Mouse (Mus musculus) thymus, adult 18-20 months (tissue): ENCODE data around the gene 4930432K21Rik.
A peak's percentile ranks its signal among the peaks of the same experiment; 100 is the strongest.

ENCODE experiments used
- DNase-seq, 2 experiments: peaks; one replicate each; pipeline ENCODE4 v3.0.0; 2022; ENCODE audit warnings: mixed read lengths in 2 of 2

Gene 4930432K21Rik

DNA sequence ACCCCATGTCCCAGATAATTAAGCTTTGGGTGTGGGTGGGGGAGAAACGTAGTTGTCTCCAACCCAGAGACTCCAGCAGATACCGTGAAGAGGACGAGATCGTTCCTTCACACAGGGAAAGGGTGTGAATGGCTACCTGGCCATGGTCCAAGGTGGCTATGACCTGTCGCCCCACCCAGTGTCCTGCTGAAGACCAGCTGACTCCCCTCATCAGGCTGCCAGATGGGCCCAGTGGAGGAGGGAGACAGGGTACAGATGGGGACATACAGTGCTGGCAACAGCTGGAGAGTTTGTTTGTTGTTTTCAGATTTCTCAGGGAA lies 666 bp downstream of the 4930432K21Rik start:
- DNase-seq = no peak

DNA sequence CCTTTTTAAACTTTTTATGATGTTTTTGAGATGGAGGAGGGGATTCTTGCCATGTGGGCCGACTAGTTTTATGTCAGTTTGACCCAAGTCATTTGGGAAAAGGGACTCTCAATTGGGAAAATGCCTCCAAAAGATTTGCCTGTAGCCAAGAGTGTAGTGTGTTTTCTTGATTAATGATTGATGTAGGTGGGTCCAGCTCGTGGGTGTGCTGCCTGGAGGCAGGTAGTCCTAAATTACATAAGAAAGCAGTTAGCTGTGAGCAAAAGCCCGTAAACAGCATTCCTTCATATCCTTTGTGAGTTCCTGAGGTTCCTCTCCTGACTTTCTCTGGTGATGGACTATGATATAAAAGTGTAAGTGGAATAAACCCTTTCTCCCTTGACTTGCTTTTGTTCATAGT lies 1.4 kb downstream of the 4930432K21Rik start:
- DNase-seq = no peak

DNA sequence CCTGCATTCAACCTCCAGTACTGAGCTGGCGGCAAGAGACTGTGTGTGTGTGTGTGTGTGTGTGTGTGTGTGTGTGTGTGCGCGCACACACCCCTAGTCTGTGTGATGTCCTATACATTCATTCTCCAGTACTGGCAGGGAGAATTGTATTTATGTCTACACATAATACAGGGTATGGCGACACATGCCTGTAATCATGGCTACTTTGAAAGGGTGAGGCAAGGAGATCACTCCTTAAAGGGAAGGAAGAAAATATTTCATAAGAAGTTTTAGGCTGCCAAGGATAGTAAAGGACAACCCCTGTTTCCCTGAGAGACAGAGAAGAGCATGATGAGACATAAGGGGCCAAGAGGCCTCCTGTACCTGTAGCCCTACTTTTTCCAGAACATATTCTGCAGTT lies 9.8 kb downstream of the 4930432K21Rik start:
- no peak for DNase-seq

DNA sequence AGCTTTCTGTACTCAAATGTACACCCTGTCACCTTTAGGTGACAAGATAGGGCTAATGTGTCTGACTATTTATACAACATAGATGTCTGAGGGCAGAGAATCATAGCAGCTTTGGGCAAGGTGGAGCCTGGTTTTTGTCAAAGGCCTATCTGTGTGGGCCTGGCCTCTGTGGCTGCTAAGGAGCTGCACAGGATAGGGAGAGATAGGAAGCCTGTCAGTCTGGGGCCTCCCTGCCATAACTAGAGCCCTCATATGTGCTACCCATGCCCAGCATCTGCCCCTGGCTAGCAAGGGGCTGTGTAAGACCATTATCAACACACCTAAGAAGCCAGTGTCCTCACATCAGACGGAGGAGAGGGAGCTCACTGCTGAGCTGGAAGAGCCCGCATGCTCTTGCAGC lies 19.9 kb downstream of the 4930432K21Rik start:
- no peak for DNase-seq

DNA sequence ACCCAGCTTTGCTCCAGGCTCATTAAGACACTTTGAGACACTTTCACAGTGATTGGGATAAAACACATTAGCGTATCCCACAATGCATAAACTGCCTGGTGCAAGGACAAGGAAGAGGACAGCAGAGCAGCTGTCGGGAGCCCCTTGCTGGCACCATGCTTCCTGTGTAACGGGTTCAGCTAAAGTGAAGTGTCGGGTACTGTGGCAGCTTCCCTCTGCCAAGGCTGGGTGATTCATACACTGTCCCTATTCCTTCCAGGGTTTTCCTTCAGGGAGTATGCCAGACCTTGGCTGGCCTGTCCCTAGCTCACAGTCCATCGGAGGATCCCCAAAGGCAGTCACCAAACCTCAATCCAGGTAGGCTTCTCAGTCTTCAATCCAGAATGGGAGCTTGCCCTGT lies 22.3 kb downstream of the 4930432K21Rik start:
- DNase-seq = no peak

DNA sequence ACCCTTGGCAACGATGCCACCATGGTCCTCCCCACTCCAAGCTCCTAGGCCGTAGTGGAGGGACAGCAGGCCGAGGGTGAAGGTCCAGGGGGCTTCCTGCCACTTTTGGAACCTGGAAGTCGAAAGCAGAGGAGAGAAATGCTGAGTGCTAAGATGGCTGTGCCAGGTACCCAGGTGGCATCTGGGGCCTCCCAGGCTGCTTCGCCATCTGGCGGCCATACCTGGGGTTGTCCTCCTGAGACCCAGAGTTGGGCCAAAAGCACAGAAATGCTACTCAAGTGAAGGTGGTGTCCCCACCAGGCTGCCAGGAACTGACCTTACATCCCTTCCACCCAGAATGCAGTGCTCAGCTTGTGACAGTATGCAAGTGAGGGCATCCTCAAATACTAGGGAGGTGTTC lies 26.0 kb downstream of the 4930432K21Rik start:
- no peak for DNase-seq

DNA sequence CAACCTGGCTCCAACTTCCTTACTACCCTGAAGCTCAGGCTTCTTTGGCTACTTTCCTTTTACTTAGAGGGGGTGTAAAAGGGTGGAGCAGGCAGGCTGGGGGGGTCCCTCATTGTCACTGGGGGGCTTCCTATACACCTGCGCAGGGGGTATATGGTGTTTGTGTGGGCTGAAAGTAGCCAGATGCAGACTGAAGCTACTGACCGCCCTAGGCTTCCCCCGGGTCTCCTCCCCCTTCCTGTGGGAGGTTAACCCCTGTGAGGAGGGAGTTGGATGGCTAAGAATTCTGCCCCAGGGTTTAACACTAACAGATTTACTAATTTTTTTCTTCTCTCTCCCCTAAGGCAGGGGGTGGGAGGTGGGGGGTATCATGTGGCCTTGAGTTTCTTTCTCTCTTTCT lies 28.7 kb downstream of the 4930432K21Rik start:
- DNase-seq = no peak

DNA sequence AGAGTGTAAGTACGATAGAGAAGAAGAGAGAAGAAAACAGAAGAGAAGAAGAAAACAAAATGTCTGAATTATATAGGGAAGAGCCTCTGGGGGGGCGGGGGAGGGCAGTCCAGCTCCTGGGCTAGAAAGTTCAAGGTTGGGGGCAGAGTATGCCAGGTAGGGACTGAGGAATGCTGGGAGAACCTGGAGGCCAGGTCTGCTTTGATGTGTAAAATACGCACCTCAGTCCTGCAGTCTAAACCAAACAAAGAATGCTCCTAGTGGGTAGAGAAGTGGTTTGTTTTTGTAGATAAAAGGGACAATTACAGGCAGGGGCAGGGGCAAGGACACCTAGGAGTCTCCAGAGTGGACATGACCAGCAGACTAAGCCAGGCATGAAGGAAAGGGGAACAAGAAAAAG lies 29.6 kb downstream of the 4930432K21Rik start:
- DNase-seq = no peak

DNA sequence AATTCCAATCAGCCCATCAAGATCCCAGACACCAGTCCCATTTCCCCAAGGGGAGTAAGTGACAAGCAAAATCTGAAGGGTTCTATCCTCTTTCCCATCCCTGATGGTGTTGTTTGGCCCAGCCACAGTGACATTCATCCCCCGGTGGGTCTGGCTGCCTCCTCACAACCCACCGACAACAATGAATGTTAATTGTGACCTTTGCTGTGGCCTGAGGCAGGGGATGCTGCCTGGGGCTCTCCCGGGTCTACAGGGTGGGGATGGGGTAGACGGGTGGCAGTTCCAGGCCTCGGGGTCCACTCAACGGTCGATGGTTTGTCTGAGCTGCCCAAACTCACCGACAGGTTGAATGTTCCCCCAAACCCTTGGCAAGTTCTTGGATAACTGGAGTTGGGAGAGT lies 30.8 kb downstream of the 4930432K21Rik start:
- DNase-seq = no peak

DNA sequence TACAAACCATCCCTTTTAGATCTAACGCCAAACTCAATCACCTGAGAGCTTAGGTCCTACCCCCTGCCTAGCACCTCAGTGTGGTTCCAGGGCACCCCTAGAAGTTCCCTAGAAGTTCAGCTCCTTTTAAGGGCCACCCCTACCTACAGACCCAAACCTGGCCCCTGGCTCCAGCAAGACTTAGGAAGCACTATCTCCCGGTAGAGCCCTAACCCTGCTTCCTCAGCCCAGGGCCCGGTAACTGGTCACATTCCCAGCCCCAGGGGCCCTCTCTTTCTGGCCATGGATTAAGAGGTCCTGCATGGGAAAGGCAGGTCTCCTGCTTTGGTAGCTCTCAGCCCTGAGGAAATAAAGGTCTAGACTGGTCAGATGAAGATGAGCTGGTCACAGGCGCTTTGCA lies 32.1 kb downstream of the 4930432K21Rik start:
- DNase-seq = no peak

DNA sequence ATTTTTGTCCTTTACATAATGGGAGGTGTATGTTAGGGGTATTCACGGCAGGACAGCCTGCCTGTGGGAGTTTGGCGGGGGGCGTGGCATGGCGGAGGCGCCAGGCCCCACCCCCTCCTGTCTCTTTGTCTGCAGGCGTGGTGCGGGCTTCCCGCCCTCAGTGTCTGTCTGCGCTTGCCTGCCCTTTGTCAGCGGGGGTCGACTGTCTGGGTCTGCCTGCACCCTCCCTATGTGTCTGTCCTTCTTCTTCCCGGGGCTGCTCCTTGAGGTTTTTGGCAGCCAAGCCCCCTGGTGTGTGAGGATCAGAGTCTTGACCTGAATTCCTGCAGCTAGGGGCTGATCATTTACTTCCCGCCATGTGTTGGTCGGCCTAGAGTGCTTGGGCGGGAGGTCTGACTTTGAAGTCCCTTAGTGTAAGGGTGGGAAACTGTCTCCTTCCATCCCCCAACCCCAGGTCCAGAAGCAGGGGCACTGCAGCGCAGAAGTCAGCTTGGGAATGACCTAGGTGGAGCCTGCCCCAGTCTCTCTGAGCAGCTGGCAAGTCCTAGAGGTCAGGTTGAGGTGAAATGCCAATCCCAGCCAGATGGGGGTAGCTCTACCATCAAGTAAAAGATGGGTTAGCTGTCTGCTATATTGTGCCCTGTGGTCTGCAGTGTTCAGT lies 32.8 kb downstream of the 4930432K21Rik start:
- DNase-seq = peak; percentile 64

DNA sequence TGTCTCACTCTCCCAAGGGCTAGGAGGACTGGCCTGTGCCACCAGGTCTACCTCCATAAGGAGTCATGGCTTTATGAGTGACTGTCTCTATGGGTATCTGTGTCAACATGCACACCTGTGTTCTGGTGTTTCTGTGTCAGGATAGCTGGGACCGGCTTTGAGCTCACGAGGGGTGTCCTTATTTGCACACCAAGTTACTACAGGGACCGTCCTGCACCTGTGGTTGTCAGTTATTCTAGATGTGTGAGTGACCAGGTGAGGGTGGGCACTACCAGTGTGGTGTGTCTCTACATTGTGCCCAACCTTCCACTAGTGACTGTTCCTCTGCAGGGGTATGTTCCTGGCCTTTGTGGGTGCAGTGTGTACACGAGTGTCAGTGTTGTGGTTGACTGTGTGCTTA lies 35.0 kb downstream of the 4930432K21Rik start:
- no peak for DNase-seq

DNA sequence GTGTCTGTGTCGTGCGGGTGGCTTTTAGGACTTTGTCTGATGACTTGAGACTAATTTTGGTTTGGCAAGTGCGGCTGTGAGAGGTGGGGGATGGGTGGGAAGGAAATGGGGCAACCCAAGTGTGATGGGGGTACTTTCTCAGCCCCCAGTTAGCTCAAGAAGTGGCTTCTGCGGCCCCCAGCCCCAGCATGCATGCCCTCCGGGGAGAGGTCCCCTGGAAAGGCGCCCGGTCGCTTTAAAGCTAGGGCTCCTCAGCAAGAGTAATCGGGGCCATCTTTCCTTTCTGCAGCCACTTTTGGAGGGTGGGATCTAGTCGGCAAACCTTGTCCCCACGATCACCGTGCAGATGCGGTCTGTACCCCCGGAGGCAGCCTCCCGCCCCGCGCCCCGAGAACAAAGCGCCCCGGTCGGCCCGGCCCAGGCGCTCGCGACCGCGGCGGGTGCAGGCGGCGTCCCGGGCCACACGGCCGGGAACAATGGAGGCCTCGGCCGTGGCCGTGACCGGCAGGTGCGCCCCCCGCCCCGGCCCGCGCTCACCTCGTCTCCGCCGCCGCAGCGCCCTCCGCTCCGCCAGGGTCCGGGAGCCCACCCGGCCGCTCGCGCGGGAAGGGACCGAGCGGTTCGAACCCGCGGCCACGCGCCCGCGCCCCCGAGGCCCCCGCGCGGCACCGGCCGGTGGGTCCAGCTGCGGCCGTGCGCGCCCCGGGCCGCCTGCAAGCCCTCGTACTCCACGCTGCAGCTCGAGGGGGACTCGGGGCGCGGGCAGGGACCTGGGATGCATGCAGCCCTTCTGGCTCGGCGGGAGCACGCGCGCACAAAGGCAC lies 35.6 kb downstream of the 4930432K21Rik start:
- DNase-seq = peak; percentile 39 to 57

DNA sequence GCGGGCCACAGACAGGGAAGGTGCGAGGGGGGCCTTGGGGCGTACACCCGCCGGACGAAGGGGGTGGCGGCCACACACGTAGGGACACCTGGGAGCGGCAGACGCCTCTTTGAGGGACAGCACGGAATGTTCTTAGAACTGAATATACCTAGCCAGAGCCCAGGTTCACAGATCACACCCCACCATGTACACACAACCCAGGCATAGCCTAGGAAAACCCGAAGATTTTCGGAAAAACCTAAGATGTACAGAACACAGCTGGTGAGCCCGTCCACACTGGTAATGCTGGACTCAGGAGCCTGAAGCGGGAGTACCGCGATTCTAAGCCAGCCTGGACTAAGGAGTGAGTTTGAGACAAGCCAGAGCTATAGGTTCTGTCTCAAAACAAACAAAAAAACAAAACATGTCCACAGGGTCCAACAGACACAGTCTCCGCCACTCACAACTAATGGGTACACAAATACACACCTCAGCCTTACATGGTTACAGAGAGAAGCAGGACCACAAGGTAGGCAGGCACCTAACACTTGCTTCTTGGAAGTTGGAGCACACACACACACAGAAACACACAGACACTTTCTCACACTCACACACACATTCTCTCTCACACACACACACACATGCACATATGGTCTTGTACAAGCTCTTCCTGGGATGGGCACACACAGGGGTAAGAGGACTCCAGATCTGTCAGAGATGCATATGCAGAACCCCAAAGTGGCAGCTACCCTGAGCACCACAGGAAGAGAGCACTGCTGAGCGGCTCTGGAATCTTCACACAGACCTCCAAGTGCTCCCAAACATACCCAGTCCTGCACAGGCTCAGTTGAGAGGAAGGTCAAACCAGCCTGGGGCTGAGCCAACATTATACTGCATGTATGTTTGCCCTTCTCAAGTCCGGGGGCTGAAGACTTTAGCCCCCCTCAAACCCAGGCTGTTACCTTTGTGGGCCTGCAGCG lies 36.5 kb downstream of the 4930432K21Rik start:
- no peak for DNase-seq

DNA sequence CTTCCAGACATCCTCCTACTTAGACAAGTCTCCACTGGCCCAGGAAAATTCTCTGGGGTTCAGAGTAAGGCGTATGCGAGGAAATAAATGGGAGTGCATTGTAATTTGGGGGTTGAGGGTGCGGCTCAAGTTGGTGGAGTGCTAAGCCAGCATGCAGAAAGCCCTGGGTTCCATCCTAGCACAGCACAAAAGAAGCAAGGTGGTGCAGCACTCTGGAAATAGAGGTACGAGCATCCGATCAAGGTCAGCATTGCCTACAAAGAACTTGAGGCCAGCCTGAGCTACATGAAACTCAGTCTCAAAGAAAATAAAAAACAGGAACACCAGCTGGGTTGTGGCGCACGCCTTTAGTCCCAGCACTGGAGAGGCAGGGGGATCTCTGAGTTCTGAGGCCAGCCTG lies 37.3 kb downstream of the 4930432K21Rik start, which contains the start of gene Nanos3:
Gene Nanos3 (minus strand): TSS at position 101 of the 400 bp plus-strand sequence.
- DNase-seq = no peak

DNA sequence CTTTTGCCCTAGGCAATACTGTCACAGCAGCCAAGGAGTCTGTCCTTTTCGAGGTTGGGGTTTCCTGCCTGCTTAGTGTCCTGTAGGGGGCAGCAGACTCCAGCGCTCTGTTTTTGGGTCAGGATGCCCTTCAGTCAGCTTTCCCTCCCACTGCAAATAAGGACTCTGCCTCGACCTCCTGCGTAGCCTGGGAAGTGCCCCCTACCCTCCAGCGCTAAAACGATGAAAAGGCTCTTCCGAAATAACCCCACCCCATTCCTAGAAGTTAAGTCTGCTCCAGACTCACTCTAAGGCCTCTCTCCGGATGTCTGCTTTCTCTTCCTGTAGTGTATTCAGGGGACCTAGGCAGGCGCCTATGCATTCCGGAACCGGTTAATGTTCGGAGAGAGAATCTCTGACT lies 38.7 kb downstream of the 4930432K21Rik start:
- DNase-seq = peak; percentile 58 to 66

DNA sequence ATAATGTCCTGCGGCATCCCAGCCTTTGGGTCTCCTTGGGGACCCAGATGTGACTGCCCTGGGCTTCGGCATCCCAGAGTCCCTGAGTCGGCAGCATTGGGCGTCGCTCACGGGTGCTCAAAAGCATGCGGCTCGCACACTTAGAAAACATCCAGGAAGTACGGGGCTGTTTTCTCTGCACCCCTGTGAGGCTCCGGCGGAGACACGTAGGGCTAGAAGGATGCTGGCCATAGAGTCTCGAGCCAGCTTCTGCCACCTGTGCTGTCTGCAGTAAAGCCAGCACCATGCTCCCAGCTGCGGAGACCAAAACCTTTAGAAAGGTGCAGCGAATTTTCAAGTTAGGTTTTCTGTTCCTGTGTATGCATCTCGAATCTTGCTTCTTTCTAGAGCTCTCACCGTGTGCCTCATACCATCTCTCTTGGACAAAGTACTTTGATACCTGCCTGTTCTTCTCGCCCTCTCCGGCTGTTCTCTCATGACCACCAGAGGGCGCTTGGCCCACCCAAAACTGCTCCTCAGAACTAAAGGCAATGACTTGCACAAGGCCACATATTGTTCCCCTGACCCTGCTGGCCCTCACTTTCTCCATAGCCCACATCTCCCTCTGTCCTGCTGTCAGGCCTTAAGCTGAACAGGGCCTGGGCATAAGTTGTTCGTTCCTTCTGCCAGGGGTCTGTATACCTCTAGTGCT lies 39.4 kb downstream of the 4930432K21Rik start:
- DNase-seq = peak; percentile 72 to 80

DNA sequence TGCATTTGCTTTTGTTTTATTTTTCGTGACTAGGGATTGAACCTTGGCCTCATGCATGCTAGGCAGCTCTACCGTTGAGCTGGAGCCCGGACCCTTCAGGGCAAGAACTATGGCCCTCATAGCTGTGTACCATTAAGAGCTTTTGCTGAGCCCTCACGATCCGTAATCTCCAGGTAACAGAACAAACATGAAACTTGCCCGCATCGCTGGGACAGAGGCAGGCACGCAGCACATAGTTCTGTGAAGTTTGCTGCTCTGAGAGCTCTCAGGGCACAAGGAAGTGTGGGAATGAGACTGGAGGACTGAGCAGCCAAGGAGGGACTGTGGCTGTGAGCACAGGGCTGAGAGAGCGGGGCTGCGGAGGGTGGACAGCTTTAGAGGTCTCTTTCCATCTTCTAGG lies 40.8 kb downstream of the 4930432K21Rik start:
- no peak for DNase-seq

DNA sequence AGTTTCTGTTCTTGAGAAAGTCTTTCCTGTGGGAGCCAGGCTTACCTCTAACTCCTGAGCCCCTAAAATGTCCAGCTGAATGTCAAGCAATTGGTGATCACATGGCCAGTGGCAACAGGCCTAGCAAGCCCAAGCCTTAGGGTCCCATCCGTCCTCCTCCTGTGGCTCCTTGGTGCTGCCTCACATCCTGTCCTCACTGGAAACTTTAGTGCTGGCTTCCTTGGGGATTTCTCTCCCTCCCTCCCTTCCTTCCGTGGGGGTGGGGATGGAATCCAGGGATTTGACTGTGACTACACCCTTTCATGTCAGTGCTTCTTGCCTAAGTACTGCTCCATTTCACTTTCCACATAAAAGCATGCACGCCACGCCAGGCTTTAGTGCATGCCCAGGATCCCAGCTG lies 41.8 kb downstream of the 4930432K21Rik start:
- DNase-seq = no peak

DNA sequence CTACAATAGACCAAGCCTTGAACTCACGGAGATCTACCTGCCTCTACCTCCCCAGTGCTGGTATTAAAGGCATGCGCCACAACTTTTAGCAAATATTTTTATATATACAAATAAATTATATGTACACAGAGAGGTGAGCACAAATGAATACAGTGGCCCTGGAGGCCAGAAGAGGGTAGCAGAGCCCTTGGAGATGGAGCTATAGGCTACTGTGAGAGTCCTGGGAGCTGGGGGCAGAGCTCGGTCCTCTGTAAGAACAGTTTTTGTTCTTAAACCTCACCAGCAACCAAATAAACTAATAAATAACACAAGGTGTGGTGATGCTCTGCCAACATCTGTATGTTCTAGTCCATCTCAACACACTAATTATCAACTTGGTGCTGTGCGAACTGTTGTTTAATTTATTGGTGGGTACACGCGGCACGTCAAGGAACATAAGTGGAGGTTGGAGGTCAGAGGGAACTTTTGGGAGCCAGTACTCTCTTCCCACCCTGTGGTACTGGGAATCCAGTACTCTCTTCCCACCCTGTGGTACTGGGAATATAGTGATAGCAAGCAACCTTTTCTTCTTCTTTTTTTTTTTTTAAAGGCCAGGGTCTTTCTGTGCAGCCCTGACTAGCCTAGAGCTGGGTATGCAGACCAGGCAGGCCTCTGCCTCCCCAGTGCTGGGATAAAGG lies 42.5 kb downstream of the 4930432K21Rik start:
- DNase-seq = no peak

DNA sequence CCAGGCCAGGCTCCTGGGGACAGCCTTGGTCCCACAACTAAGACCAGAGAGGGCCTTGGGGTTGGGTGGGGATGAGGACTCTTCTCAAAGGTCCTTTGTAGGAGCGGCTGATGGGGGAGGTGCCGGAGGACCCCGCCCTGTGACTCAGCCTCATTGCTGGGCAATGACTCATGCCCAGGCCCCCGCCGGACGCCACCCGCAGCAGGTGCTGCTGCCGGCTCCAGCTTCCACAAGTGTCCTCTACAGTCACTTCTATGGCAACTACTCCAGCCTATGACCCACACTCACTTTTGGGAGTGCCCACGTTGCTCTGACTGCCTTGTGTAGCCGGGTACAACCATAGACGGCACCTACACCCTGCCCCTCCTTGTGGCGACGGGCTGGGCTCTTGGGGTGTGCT lies 44.2 kb downstream of the 4930432K21Rik start:
- no peak for DNase-seq

DNA sequence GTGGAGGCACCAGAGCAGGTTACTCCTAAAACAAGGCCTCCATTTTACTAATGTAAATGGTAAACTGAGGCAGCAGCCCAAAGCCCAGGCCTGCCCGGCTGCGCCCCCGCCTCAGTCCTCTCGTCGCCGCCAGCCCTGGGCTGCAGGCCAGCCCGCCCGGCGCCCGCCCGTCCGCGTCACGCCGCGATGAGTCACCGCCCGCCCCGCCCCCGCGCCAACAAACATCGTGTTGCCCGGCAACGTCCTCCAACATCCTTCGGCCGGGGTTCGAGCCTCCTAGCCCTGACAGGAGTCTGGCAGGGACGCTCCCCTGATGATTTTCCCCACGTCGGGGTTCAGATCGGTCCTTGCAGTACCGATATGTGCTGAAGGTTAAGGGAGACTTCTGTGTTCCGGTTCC lies 44.7 kb downstream of the 4930432K21Rik start:
- no peak for DNase-seq
